Mouse (Mus musculus): ENCODE results near the gene Nup93. TPM values are rescaled to one million over a fixed set of nuclear protein-coding genes. Genes with fewer than 3 reads are reported as not detected.
A peak's percentile ranks its signal among the peaks of the same experiment; 100 is the strongest.
"Not testable (repeated sequence)": the region's sequence is repeated elsewhere in the genome, so short reads cannot be mapped to it uniquely, and the experiment has no call there.

Gene Nup93
- polyA plus RNA-seq (2012; fragmentation: generic; extraction: Trizol), result 58.7 TPM
- long read RNA-seq, experiment 1, transcript Nup93-201 (22 exons, 2,707 nt), result major isoform, 67 of 88 reads
- long read RNA-seq, experiment 1, partial matches to known transcripts, result 10 of 88 reads
- long read RNA-seq, experiment 1, other reads (novel, unspliced or antisense), result 9 of 88 reads
- long read RNA-seq, experiment 2, transcript Nup93-202 (21 exons, 2,847 nt), result minor isoform, 28 of 1,548 reads
- long read RNA-seq, experiment 2, transcript Nup93-207 (23 exons, 2,928 nt), result minor isoform, 51 of 1,548 reads
- long read RNA-seq, experiment 2, transcript Nup93-201 (22 exons, 2,707 nt), result major isoform, 1,315 of 1,548 reads
- long read RNA-seq, experiment 2, partial matches to known transcripts, result 23 of 1,548 reads
- long read RNA-seq, experiment 2, other reads (novel, unspliced or antisense), result 131 of 1,548 reads

GRCm38 (mm10) chr8:94214252-94215173 is at the start of gene Nup93:
Gene Nup93, plus strand, starts transcription at chr8:94214564.
- TF ChIP-seq MAX (IDR thresholded peaks at IDR 0.05) (peak; percentile 25), CEBPB (IDR thresholded peaks at IDR 0.05; ENCODE audit: low read depth) (no peak), CTCF (IDR thresholded peaks at IDR 0.05; ENCODE audit: control insufficient read depth, insufficient read depth, insufficient read length) (no peak), USF1 (IDR thresholded peaks at IDR 0.05; ENCODE audit: low read depth) (peak; percentile 78), MYOG (IDR thresholded peaks at IDR 0.05; ENCODE audit: control insufficient read depth, extremely low read depth, insufficient read length) (no peak)

GRCm38 (mm10) chr8:94165772-94166171 is 48.6 kb upstream of the Nup93 start:
- not testable (repeated sequence) for H3K4me3 ChIP-seq (ENCODE audit: insufficient read depth, poor library complexity, severe bottlenecking); H3K36me3 ChIP-seq (ENCODE audit: control insufficient read depth, insufficient read depth); H3ac ChIP-seq (ENCODE audit: control insufficient read depth, insufficient read length, low read depth); H3K79me3 ChIP-seq (ENCODE audit: low read depth); H3K79me2 ChIP-seq (ENCODE audit: control insufficient read depth, insufficient read depth); H3K27me3 ChIP-seq (ENCODE audit: control insufficient read depth, insufficient read depth, insufficient read length)

More at GRCm38 (mm10) chr8:94214252-94215173, at the start of gene Nup93:
- Histone ChIP-seq H3K4me3 (ENCODE audit: insufficient read depth, poor library complexity, severe bottlenecking) (peak within 1 kb of the TSS; percentile 83), H3ac (ENCODE audit: control insufficient read depth, insufficient read length, low read depth) (peak within 1 kb of the TSS; percentile 94), H3K79me2 (ENCODE audit: control insufficient read depth, insufficient read depth) (peaks cover 50% of the 10 kb centered on the region), H3K79me3 (ENCODE audit: low read depth) (peaks cover 35% of the 10 kb centered on the region), H3K27me3 (ENCODE audit: control insufficient read depth, insufficient read depth, insufficient read length) (peaks cover 3% of the 10 kb centered on the region), H3K36me3 (ENCODE audit: control insufficient read depth, insufficient read depth) (peaks cover 3% of the 10 kb centered on the region)

GRCm38 (mm10) chr8:94167244-94167643 is 47.1 kb upstream of the Nup93 start:
- Histone ChIP-seq H3K4me3 (ENCODE audit: insufficient read depth, poor library complexity, severe bottlenecking) (no peak overlapping the region), H3K27me3 (ENCODE audit: control insufficient read depth, insufficient read depth, insufficient read length) (no peaks in the 10 kb centered on the region), H3ac (ENCODE audit: control insufficient read depth, insufficient read length, low read depth) (no peak overlapping the region), H3K36me3 (ENCODE audit: control insufficient read depth, insufficient read depth) (no peaks in the 10 kb centered on the region), H3K79me2 (ENCODE audit: control insufficient read depth, insufficient read depth) (no peaks in the 10 kb centered on the region), H3K79me3 (ENCODE audit: low read depth) (no peaks in the 10 kb centered on the region)
- TF ChIP-seq USF1 (IDR thresholded peaks at IDR 0.05; ENCODE audit: low read depth) (no peak), CTCF (IDR thresholded peaks at IDR 0.05; ENCODE audit: control insufficient read depth, insufficient read depth, insufficient read length) (peak; percentile 69)

DNA sequence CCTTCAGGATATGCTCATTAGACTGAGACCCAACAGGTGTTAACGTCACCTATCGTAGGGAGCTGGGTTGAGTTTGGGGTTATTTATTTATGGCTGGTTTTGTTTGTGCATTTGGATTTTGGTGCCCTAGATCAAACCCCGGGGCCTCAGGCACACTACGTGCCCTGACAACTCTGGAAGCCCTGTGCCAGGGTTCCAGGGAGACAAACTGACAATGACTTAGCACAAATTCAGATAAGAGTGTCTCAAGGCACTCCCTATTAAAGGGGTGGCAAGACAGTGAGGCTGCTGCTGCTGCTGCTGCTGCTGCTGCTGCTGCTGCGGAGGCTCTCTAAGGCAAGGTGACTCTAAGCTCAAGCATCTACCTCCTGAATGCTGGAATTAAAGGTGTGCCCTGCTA is 44.8 kb upstream of the Nup93 start:
- Histone ChIP-seq H3K79me2 (ENCODE audit: control insufficient read depth, insufficient read depth) (no peaks in the 10 kb centered on the region), H3ac (ENCODE audit: control insufficient read depth, insufficient read length, low read depth) (no peak overlapping the region), H3K79me3 (ENCODE audit: low read depth) (no peaks in the 10 kb centered on the region), H3K36me3 (ENCODE audit: control insufficient read depth, insufficient read depth) (no peaks in the 10 kb centered on the region), H3K27me3 (ENCODE audit: control insufficient read depth, insufficient read depth, insufficient read length) (no peaks in the 10 kb centered on the region), H3K4me3 (ENCODE audit: insufficient read depth, poor library complexity, severe bottlenecking) (no peak overlapping the region)
- no peak for TF ChIP-seq MYOG (IDR thresholded peaks at IDR 0.05; ENCODE audit: control insufficient read depth, extremely low read depth, insufficient read length)
- no peak for TF ChIP-seq CEBPB (IDR thresholded peaks at IDR 0.05; ENCODE audit: low read depth)
- TF ChIP-seq MYOD1 (IDR thresholded peaks at IDR 0.05; ENCODE audit: control insufficient read depth, insufficient read length, low read depth), result no peak
- TF ChIP-seq CTCF (IDR thresholded peaks at IDR 0.05; ENCODE audit: control insufficient read depth, insufficient read depth, insufficient read length), result no peak
- TF ChIP-seq USF1 (IDR thresholded peaks at IDR 0.05; ENCODE audit: low read depth), result no peak
- no peak for TF ChIP-seq FOSL1 (IDR thresholded peaks at IDR 0.05; ENCODE audit: insufficient read depth, low read length, poor library complexity, severe bottlenecking)
- no peak for TF ChIP-seq MAX (IDR thresholded peaks at IDR 0.05)

DNA sequence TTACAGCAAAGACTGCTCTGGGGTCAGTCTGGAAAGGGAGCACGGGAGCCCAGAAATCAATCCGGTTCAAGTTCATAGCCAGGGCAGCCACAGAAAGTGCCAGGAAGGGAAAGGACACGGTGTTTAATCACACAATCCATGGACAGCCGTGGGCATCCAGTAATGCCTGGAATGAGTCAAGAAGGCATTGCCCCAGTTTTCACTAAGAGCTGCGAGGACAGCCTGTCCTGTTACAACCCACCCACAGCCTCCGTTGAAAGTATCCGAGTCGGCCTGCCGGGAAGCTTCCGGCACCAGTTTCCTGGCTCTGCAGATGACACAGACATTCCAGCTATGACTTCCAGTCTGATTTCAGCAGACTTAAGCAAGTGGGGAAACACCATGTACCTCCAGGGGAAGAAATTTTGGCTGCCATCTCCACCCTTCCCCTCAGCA is 43.0 kb upstream of the Nup93 start:
- Histone ChIP-seq H3K36me3 (ENCODE audit: control insufficient read depth, insufficient read depth) (no peaks in the 10 kb centered on the region), H3K27me3 (ENCODE audit: control insufficient read depth, insufficient read depth, insufficient read length) (no peaks in the 10 kb centered on the region)

More for the DNA sequence above, 43.0 kb upstream of the Nup93 start:
- Histone ChIP-seq H3K79me3 (ENCODE audit: low read depth) (no peaks in the 10 kb centered on the region), H3K4me3 (ENCODE audit: insufficient read depth, poor library complexity, severe bottlenecking) (no peak overlapping the region), H3ac (ENCODE audit: control insufficient read depth, insufficient read length, low read depth) (no peak overlapping the region), H3K79me2 (ENCODE audit: control insufficient read depth, insufficient read depth) (no peaks in the 10 kb centered on the region)
- TF ChIP-seq MAX (IDR thresholded peaks at IDR 0.05), result no peak
- no peak for TF ChIP-seq MYOG (IDR thresholded peaks at IDR 0.05; ENCODE audit: control insufficient read depth, extremely low read depth, insufficient read length)
- no peak for TF ChIP-seq CEBPB (IDR thresholded peaks at IDR 0.05; ENCODE audit: low read depth)
- TF ChIP-seq CTCF (IDR thresholded peaks at IDR 0.05; ENCODE audit: control insufficient read depth, insufficient read depth, insufficient read length), result no peak
- TF ChIP-seq MYOD1 (IDR thresholded peaks at IDR 0.05; ENCODE audit: control insufficient read depth, insufficient read length, low read depth), result no peak
- no peak for TF ChIP-seq USF1 (IDR thresholded peaks at IDR 0.05; ENCODE audit: low read depth)
- TF ChIP-seq FOSL1 (IDR thresholded peaks at IDR 0.05; ENCODE audit: insufficient read depth, low read length, poor library complexity, severe bottlenecking), result no peak
